Mouse (Mus musculus): ENCODE data around the gene Neil3. TPM values are rescaled to one million over a fixed set of nuclear protein-coding genes. Genes with fewer than 3 reads are reported as not detected.

The Neil3 gene
- polyA plus RNA-seq, 1 experiment from 2014 or later: 7.3 TPM

Other genes starting within 250 kb of the Neil3 start
- 16.4 and 16.9 TPM in 2 replicates for gene Aga, start 127.3 kb downstream of the Neil3 start, polyA plus RNA-seq (2015; fragmentation: Nextera tagmentation; extraction: Ambion mirVana)